Mouse (Mus musculus): ENCODE data around the gene Hydin.
"Not testable (repeated sequence)": the region's sequence is repeated elsewhere in the genome, so short reads cannot be mapped to it uniquely, and the experiment has no call there.

Gene Hydin

DNA sequence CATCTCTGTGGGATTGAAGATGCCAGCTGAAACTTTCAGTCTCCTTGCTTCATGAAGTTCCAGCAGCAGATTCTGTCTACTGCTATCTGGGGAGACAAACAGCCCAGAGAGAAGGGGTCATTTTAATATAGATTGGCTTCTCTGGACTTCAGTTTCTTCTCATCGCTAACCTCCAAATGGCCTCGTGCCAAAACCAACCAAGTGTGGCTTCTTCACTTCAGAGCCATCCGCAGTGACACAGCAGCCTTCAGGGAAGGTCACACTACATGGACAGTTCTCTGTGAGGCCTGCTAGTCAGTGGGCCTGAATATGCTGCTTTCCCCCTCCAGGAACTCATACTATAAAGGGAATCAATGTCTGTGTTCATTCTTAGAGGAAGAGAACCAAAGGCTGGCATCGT, 187.7 kb downstream of the Hydin start:
- no peak for DNase-seq

DNA sequence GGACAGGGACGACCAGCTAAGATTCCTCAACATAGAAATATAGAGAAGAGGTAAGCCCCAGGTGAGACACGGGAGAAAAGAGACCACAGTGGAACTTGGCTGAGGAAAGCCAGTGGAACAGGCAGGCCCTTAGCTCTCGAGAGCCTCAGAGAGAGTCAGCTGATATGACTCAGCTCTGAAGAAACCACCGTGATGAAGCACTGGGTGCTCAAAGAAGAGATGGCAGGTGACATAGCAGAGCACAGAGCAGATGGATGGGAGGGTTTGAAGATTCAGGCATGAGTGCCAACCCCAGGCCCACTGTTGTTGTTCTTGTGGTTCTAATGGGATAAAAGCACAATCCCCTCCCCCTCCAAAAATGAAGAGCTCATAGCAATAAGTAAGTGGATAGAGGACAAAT, 190.6 kb downstream of the Hydin start:
- no peak for DNase-seq

DNA sequence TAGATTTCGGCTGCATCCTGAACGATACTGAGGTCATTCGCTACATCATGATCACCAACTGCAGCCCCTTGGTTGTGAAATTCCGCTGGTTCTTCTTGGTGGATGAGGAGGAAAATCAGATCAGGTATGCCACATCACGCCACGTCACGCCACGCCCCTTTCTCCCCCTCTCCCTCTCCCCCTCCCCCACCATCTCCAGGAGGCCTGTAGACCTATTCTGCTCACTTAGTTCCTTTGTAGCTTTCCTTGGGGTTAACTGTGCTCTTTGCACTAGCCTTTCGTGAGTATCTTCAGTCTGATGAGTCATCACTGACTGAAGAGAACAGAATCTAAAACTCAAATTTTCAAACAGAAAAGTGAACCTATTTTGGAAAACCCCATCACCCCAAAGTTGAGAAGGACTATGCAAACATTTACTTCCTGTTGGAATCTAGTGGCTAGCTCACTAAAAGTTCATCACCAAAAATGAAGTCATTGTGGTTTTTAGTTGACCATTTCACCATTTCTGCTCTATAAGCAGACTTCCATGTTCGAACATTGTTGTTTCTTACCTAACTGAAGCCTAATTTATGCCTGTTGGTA, 195.9 kb downstream of the Hydin start:
- no peak for DNase-seq

DNA sequence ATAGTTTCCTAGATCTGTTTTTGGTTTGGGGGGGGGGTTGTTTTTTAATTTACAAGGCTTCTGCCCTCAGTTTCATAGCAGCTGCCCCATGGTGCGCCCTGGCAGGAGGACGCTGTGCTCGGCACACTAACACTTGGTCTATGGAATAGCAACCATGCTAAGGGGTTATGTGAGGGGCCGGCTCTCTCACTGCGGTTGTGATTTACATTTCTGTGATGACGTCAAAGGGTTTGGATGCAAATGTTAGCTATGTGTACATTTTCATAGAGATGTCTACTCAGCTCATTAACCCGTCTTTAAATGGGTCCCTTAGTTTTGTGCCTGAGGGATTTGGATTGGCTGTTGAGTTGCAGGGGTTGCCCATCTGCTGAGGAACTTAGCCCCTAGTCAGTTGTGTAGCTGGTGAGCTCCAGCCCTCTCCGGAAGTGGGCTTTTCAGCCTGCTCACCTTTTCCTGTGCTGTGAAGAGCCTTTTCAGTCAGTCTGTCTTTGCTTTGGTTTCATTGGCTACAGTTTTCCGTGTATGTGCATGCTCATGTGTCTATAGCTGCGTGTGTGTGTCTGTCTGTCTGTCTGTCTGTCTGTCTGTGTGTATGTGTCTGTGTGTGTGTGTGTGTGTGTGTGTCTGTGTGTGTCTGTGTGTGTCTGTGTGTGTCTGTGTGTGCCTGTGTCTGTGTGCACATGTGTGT, 197.1 kb downstream of the Hydin start:
- no peak for DNase-seq

DNA sequence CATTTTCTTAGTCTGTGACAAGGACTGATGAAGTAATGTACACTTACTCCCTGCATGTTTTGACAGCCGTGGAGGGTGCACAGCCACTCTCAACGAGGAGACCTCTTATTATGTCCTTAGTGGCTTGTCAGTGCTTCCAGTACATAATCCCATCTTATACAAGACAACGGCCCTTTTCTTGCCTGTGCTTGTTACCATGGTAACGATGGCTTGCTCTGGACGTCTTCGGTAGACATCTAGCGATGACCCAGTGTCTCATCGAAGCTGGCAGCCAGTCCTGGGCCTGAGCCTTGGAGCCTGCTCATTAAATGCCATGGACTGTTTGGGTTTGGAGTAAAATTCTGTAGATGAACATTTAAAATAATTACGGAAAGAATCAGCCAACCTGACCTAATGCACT, 198.8 kb downstream of the Hydin start:
- DNase-seq: no peak

DNA sequence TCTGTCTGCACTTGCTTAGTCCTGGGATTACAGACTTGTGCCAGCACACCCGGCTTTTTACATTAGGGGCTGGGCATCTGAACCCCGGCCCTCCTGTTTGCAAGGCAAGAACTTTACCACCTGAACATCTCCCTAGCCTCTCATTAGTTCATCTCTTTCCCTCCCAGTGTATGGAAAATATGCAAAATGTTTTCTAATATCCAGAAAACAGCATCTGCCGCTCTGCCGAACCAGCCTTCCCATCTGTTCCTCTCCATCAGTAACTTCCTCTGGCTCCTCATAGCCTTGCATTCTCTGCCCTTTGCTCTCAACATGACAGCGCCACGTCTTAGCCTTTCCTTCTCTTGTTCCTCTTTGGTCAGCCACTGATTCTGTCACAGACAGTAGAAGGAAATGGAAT, 210.5 kb downstream of the Hydin start:
- DNase-seq: no peak

DNA sequence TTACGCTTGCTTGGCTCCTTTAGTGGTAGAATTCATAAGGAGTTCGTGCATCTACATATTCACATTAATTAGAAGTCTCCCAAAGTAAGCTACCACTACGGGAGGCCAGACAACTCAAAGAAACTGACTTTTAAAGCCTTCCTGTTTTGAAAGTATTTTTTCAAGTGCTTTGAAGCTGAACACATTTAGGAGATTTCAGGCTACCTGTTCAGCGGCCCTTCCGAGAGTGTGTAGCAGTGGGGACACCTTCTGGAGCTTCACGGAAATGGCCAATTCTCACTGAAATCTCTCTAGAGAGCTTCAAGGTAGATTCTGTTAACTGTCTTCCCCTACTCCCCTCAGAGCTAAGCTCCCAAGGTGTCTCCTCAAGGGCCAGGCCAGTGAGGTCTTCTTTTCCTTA, 211.8 kb downstream of the Hydin start:
- DNase-seq: no peak

DNA sequence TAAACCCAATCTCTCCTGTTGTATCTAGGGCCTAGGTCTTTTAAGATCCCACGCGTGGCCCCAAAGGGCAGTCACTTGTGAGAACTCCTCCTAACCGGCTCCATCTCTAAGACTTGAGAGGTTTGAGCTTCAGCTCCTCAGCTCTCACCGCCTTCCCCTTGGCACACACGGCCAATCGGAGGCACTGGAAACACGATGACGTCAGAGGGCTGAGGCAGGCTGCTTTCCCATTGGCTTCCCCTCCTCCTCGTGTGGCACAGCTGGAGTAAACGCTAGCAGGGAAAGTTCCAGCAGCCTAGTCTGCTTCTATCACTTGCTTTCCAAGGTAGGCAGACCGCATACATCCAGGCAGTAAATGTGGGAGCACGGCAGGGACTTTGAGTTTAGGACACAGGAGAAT, 212.6 kb downstream of the Hydin start:
- DNase-seq: no peak

- DNase-seq: no peak
Measured at GRCm38 (mm10) chr8:110482275-110482674, 215.5 kb downstream of the Hydin start.

DNA sequence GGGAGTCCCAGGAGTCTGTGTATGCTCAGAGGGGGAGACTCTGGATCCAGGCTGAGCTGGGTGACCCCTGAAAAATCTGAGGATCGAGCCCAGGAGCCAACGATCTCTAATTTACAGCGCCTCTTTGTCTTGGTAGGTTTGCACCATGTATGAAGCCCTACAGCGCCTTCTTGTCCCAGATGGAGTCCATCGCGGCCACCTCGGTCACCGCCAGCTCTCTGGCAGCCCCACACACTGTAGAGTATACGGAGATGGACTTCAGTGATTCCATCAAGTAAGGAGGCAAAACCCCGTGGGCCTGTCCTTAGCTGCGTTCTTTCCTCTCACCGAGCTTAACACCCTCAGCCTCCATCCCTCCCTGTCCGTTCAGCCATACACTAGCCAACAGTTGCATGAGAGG, 218.5 kb downstream of the Hydin start:
- no peak for DNase-seq

DNA sequence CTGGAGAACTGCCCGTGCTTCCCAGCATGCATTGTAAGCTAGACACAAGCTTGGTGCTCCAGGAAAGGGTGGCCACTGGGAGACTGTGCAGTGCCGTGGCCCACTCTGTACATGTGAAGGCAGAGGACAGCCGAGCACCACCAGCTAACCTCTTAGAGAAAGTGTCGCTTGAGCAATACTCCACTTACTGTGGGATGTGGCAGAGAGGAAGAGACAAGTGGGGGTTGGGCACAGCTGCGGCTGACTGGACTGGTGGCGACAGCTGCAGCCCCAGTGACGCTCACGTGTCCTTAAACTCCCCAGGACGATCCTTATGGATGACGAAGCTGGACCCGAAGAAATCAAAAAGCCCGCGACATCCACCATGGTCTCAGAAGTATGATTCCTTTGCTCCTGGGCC, 219.2 kb downstream of the Hydin start:
- no peak for DNase-seq

- DNase-seq: no peak
Measured at GRCm38 (mm10) chr8:110487644-110488043, 220.9 kb downstream of the Hydin start.

DNA sequence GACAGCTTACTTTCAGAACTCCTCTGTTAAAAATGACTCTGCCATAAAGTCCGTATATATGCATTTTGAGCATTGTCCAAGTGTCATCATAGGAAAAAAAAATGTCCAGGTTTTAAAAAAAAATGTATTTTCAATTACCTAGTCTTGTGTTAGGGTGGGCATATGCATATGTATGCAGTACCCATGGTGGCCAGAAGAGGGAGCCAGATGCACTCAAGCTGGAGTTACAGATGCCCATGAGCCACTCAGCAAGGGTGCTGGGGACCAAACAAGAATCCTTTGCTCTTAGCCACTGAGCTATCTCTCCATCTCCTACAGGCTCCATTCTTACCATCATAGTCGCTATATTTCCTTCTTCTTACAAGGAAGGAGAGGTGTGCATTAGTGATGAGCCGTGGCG, 222.6 kb downstream of the Hydin start:
- DNase-seq: no peak

DNA sequence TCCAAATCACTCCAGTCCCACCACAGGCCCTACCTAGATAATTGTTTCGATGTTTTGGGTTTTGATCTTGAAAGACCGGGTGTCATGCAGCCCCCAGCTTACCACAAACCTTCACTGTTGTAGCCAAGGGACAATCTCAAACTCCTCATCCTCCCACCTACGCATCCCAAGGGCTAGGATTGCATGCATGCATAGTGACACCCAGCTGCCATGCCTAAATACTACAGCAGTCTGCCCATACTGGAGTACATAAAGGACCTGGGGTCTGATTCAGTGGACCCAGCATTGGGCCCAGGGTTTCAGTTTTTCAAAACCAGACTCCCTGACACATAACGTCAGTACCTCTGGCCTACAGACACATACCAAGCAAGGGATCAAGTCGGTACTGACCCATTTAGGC, 224.3 kb downstream of the Hydin start:
- no peak for DNase-seq

- no peak for DNase-seq
Measured at GRCm38 (mm10) chr8:110496286-110496685, 229.5 kb downstream of the Hydin start.

DNA sequence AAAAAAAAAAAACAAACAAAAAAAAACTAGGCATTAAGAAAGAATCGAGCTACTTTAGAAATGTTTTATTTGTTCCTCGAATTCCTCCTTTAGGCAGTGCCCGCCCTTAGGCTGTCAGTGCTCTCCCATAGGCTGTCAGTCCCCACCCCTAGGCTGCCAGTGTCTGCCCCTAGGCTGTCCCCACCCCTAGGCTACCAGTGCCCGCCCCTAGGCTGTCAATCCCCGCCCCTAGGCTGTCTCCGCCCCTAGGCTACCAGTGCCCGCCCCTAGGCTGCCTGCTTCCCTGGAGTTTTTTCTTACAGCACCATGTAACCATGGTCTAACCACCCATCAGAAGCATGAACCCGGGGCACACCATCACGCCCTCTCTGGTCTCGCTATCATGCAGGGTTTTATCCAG, 233.5 kb downstream of the Hydin start:
- no peak for DNase-seq

- DNase-seq: no peak
Measured at GRCm38 (mm10) chr8:110500661-110501060, 233.9 kb downstream of the Hydin start.

GRCm38 (mm10) chr8:110501330-110501729, 234.6 kb downstream of the Hydin start:
- no peak for DNase-seq

DNA sequence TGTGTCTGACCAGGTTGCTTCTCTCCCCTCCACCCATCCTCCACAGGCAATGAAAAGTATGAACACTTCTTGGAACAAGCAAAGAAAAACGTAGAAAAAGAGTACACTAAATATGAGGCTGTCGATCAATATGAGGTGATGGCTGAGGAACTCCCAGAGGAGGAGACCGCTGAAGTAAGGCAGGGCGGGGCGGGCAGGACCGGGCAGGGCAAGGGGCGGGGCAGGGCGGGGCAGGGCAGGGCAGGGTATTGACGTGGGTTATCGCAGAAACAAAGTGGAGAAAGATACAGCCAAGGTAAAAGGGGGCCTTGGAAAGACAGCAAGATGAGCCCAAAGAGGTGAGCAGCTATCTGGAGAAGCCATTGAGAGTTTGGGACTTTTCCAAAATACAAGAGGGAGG, 236.1 kb downstream of the Hydin start:
- no peak for DNase-seq

DNA sequence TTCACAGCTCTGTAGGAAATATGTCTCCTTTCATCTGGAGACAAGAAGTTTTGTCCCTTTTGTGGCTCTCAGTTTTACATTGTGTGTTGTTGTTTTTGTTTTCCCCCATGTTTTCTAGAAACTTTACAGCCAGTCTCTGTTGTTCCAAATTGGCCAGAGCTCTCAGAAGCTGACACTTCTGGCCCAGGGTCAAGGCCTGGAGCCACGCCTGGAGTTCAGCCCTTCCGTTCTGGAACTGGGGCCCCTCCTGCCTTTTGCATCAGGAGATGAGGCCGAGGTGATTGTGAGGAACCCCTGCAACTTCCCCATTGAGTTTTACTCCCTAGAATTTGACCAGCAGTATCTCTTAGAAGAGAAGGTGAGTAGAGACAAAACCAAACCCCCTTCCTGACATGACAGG, 242.0 kb downstream of the Hydin start:
- no peak for DNase-seq

- DNase-seq: no peak
Measured at GRCm38 (mm10) chr8:110519790-110520189, 253.0 kb downstream of the Hydin start.

DNA sequence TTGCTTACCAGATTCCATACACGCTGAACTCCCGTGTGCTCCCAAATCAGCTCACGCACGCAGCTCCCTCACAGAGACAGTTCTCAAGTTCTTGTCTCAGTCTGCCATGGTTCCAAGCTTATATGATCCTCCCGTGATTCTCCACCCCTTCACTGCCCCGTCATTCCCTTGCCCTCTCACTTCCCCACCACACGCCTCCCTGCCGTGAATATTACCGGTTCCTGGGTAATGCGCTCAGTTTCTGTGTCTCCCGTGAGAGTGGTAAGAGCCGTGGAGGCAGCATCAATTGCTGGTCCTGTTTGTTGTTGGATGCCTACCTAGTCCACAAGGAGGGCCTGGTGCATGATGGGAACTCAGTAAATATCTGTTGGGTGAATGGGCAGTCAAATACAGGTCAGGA, 255.1 kb downstream of the Hydin start:
- DNase-seq: no peak

- not testable (repeated sequence) for DNase-seq
Measured at GRCm38 (mm10) chr8:110522495-110522894, 255.7 kb downstream of the Hydin start.

DNA sequence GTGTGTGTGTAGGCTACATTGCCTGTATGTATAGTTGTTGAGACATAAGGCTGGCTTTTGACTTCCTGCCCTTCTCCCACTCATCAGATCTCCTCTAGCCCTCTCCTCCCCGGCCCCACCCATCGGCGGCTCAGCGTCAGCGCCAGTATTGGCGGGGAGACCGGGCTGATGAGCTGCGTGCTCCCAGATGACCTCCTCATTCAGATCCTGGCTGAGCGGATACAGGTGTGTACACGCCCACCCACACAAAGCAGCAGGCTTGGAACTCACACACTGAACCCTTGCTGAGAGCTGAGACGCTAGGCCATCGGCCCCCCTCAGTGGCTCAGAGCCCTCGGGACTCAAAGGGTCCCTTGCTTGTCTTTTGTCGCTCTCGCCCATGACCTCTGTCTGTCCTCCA, 256.2 kb downstream of the Hydin start:
- no peak for DNase-seq

DNA sequence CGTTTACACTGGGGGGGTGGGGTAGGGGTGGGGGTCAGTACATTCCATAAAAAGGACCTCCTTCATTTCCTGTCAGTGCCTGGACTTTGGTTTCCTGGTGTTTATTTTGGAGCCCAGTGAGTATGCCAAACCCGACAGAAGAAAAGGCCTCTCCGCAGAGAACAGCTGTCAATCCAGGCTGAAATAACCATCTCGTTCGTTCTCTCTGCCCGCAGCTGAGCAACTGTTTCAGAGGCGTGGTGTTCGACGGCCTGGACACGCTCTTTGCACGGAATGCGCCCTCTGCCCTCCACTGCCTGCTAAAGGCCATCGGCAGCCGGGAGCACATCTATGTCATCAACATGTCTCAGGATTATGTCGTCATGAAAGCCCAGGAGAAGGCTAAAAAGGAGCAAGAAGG, 258.5 kb downstream of the Hydin start:
- no peak for DNase-seq

Data from thymus, adult 18-20 months (tissue).